Mouse (Mus musculus): ENCODE measurements around the gene Sema3a.
"Not testable (repeated sequence)": the region's sequence is repeated elsewhere in the genome, so short reads cannot be mapped to it uniquely, and the experiment has no call there.

Gene Sema3a

DNA sequence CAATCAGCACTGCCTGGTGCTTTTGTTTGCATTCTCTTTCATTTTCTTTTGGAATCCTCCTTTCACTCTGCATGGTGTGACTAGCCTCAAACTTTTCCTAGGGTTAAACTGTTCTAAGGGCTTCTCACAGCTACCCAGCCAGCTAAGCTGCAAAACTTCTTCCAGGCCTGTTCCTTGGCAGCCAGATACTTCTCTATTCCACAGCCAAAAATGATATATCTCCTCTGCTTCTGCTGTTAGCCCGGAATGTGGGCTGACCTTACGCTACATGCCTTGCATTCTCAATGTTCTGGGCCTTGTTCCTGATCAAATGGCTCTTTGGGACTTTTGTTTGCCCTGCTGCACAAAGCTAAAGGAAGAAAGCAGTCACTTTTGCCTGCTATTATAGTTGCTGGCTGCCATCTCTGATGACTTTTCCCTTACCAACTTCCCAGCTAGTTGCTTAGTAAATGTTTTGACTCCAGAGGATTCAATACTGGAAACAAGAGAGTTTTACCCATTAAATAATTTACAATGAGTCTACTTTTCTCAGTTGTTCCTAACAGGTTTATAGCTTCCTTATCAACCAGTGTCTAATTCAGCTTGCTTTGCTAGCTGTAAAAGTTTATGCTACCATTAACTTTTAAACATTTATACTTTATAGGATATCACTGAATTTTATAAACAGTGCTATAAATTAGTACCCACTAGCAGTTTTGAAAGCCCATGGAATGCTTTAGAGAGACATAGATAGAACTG lies 422.4 kb downstream of the Sema3a start:
- DNase-seq (ENCODE audit: low read depth, low spot score) = no peak

GRCm38 (mm10) chr5:13548210-13548554 lies 423.0 kb downstream of the Sema3a start:
- DNase-seq (ENCODE audit: low read depth, low spot score) = no peak

GRCm38 (mm10) chr5:13549080-13549479 lies 423.9 kb downstream of the Sema3a start:
- DNase-seq (ENCODE audit: low read depth, low spot score) = no peak

DNA sequence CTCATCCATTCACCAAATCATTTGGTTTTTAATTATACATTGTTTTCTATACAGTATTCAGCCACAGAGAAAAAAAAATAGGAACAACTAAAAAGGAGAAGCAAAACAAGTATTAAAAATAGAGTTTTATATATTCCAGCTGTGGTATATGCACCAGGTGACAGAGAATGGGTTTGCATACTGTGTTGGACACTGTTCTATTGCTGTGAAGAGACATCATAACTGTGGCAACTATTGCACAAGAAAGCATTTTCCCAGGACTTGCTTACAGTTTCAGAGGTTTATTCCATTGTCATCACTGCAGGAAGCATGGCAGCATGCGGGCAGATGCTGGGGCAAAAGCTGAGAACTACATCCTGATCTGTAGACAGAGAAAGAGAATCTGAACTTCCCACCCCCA lies 425.7 kb downstream of the Sema3a start:
- no peak for DNase-seq (ENCODE audit: low read depth, low spot score)

DNA sequence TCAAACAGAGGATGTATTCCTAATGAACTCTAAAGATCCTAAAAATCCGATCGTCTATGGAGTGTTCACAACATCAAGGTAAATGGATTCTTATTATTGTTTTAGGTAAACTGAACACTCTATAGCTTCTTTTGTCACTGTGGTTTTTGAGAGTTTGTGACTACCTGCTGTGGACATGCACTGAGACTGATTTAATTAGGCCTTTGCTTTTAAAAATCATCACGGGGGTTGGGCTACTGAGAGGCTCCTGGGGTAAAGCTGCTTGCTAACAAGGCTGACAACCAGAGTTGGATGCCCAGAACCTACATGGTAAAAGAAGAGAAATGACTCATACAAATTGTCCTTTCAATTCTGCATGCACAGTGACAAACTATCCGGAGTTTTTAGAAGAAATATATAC lies 432.0 kb downstream of the Sema3a start:
- DNase-seq (ENCODE audit: low read depth, low spot score) = no peak

DNA sequence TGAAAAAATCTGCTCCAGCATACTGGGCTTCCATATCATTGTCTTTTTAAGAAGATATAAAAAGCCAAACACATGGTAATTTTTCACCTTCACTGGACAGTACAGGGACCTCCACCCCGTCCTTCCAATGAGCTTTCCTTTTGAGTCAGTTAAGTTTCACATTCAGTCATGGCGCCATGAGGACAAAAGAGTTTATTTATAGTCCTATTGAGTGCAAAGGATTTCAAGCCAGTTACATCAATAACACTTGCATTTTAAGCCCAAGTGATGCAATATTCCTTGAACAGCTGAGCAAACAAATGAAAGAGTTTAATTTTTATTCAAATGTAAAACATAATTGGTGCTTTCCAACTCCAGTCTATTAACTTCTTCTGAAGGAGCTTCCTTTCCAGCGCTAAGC lies 448.7 kb downstream of the Sema3a start:
- DNase-seq (ENCODE audit: low read depth, low spot score) = no peak

DNA sequence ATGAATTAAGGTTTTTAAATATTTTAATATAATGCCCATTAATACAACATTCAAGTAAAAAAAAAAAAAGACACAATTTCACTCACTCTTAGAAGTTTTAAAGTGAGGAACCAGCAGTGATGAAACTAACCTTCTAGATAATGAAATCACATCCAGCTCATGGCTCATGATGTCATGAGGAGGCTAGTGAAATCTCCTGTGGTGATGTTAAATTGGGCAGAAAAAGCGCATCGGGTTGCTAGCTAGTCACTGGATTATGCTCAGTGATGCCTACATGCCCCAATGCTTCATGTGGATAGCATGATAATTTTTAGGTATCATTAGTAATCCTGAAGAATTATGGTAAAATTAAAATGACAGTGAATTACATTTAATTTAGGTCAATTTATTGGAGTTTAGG lies 453.9 kb downstream of the Sema3a start:
- DNase-seq (ENCODE audit: low read depth, low spot score) = no peak

DNA sequence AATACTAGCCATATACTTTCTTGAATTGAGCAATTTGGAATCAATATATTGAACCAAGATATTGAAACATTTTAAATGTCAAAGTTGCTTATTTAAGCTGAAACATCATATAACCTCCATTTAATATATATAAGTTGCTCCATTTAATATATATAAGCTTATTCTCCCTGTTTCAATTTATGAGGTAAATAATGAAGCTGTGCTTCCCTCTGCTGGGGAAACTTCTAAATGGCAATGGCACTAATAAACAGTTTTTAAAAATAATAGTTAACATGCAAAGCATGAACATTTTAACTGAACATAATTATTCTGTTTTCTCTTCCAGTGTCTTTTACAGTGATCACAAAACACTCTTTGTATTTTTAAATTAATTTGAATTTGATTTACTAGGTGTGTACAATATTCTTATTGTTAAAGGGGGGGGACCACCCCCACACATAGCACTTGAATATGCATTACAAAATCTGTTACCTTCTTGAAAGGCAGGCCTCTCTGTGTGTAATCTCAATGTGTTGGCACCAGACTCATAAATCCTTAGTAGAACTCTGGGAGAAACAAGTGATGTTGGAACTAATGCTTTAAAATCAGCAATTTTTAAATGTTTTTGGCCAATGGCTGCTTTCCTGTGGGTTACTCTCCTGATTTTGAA lies 460.5 kb downstream of the Sema3a start:
- no peak for DNase-seq (ENCODE audit: low read depth, low spot score)

GRCm38 (mm10) chr5:13594422-13594821 lies 469.2 kb downstream of the Sema3a start:
- no peak for DNase-seq (ENCODE audit: low read depth, low spot score)

DNA sequence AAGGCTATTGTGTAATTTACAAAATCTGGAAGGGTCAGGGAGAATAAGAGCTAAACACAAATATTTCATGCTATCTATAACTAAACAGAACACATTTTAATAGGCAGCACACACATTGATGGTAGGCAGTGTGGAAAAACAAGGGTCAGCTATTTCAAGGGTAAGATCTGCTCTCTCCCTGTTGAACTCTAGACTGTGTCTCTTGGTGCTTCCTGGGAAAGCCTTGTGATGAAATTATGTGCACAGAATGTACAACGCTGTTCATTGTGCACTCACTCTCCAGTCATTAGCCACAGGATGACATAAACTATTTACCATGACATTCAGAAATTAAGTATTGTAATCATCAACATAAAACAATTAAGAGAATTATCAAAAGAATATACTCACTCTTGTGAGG lies 486.4 kb downstream of the Sema3a start:
- no peak for DNase-seq (ENCODE audit: low read depth, low spot score)

DNA sequence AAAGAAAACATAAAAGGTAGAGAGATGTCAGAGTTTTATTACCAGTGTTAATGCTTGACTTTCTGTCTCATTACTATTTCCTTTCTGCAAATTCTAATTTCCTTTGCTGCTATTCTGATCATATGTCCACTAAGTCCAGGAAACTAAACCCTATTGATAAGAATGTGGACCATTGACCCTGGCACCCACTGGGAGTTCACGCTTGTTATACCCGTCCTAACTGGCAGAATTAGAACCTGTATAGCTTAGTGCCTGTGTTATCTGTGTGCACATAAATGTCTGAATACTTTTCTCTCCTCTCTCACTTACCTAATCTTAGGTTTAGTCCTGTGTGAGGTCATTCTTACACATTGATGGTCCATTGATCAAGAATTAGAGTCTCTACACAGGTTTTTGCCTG lies 486.9 kb downstream of the Sema3a start:
- DNase-seq (ENCODE audit: low read depth, low spot score) = no peak

DNA sequence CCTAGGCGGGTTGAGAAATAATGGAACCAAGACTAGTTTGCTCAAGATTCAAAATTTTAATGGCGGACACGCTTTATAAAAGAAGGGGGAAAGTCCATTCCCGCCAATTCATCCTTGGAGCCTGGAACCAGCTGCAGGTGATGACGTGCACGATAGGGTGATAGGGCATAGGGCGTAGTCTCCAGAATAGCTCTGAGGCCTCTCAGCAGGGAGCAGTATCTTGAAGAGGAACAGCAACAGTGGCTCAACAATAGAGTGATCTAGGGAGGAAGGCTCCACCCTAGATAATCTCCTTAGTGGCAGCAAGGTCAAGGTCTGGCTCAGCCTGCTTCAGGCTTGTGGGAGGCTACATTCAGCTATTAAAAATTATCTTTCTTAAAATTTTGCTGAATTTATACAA lies 489.4 kb downstream of the Sema3a start:
- DNase-seq (ENCODE audit: low read depth, low spot score) = not testable (repeated sequence)

- DNase-seq (ENCODE audit: low read depth, low spot score) = no peak
Observed at GRCm38 (mm10) chr5:13615907-13616306, 490.7 kb downstream of the Sema3a start.

GRCm38 (mm10) chr5:13622578-13622977 lies 497.4 kb downstream of the Sema3a start:
- DNase-seq (ENCODE audit: low read depth, low spot score) = no peak

DNA sequence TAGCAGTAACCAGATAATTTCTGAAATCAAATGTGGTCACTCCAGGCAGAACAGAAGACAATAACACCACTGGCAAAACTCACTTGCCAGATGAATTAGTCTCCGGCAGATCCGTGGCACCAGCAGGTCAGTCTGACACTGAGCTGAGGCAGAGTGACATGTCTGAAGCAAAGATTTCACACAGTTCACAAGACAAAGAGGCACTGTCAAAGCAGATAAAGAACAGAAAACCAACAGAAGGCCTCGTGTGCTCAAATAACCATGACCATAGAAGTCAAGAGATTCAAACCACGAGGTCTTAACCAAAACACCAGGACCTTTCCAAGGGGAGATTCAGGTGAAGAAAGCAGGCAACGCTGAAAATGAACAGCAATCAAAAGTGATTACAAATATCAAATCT lies 499.5 kb downstream of the Sema3a start:
- DNase-seq (ENCODE audit: low read depth, low spot score) = no peak

GRCm38 (mm10) chr5:13626093-13626492 lies 500.9 kb downstream of the Sema3a start:
- no peak for DNase-seq (ENCODE audit: low read depth, low spot score)

GRCm38 (mm10) chr5:13628606-13629311 lies 503.5 kb downstream of the Sema3a start:
- DNase-seq (ENCODE audit: low read depth, low spot score) = peak; percentile 21

DNA sequence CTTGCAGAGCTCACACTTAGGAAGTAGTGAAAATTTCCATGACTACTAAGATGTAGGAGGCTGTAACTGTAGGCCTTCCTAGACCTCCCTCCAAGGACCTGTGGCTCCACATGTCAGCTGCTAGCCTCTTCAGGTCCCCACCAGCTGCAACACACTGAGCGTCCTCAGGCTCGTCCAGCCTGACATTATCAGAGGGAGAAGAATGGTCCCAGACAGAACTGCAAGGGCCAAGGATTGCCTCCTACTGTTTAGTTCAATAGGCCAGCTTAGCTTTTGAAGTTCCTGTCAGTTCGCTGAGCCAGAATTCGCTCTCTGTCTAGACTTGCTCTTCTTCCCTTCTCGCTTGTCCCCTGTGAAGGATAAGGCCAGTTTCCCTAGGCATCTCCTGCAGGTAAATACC lies 504.7 kb downstream of the Sema3a start:
- no peak for DNase-seq (ENCODE audit: low read depth, low spot score)

DNA sequence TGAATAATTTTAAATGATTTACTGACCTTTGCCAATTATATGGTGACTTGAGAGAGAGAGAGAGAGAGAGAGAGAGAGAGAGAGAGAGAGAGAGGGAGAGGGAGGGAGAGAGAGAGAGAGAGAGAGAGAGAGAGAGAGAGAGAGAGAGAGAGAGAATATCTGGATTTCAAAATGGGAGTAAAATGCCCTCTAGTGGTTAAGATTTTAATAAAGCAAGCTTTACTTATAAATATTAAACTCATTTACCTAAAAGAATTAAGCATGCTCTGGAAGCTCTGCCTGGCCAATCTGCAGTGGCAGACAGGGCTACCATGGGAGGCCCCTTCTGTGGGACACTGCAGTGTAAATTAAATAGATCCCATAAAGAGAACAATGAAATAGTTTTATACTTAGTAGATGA lies 505.5 kb downstream of the Sema3a start:
- no peak for DNase-seq (ENCODE audit: low read depth, low spot score)

- DNase-seq (ENCODE audit: low read depth, low spot score) = no peak
Observed at GRCm38 (mm10) chr5:13636237-13636636, 511.0 kb downstream of the Sema3a start.

Measured in c-Kit-negative CD71-positive TER-119-positive erythroid progenitor cells, embryonic 14.5 days (primary cell).